ENCODE assay signal across 23 mouse cellular contexts in genomic region chr10:114913971-114914370, GRCm38 (mm10).
A peak's percentile ranks its signal among the peaks of the same experiment; 100 is the strongest.
DNase-seq lines count a peak whose midpoint lies in the region; ATAC-seq and TF ChIP-seq lines count a peak whose summit lies in the region.
"Had no signal": no experiment of that assay in that cellular context is flagged by ENCODE, and none has a peak within 500 bp of the region (broad histone marks: within the 10 kb centered on the region; RNA-seq: fewer than 3 reads in every experiment).

No protein-coding gene starts in this region.

- H3K4me3 ChIP-seq in hindbrain, postnatal 0 days (ENCODE audit: low read length), result no peak overlapping the region
- no peak overlapping the region for H3K4me3 ChIP-seq in hindbrain, embryonic 14.5 days (replicated peaks; ENCODE audit: low read length)
- H3K4me3 ChIP-seq: embryonic facial prominence, embryonic 15.5 days; forebrain, embryonic 15.5 days; hindbrain, embryonic 10.5 days; limb, embryonic 12.5 days; midbrain, embryonic 12.5 days; neural tube, embryonic 12.5 days had no signal

- H3K27me3 ChIP-seq in hindbrain, postnatal 0 days (ENCODE audit: insufficient read depth, low read length), result no peaks in the 10 kb centered on the region
- H3K27me3 ChIP-seq in hindbrain, embryonic 14.5 days (ENCODE audit: control insufficient read depth, insufficient read depth, low read length), result no peaks in the 10 kb centered on the region
- H3K27me3 ChIP-seq: embryonic facial prominence, embryonic 15.5 days; forebrain, embryonic 15.5 days; limb, embryonic 12.5 days; midbrain, embryonic 12.5 days; neural tube, embryonic 12.5 days had no signal

- H3K9me3 ChIP-seq in hindbrain, postnatal 0 days (ENCODE audit: low read length), result no peaks in the 10 kb centered on the region
- H3K9me3 ChIP-seq in hindbrain, embryonic 14.5 days (ENCODE audit: control insufficient read depth, low read length), result peaks cover 5% of the 10 kb centered on the region; the same call in 1 of the 2 replicates
- H3K9me3 ChIP-seq: embryonic facial prominence, embryonic 15.5 days; forebrain, embryonic 15.5 days; hindbrain, embryonic 10.5 days; limb, embryonic 12.5 days; midbrain, embryonic 12.5 days; neural tube, embryonic 12.5 days had no signal

- WGBS in hindbrain, postnatal 0 days, result 75% methylated on average over 3 of the region's 3 CpGs
- WGBS in hindbrain, embryonic 14.5 days, result 85% methylated on average over 3 of the region's 3 CpGs

- H3K4me1 ChIP-seq in hindbrain, postnatal 0 days (ENCODE audit: insufficient read depth, low read length), result no peaks in the 10 kb centered on the region
- H3K4me1 ChIP-seq in hindbrain, embryonic 14.5 days (replicated peaks; ENCODE audit: control insufficient read depth, insufficient read depth, low read length), result no peaks in the 10 kb centered on the region
- H3K4me1 ChIP-seq: embryonic facial prominence, embryonic 15.5 days; forebrain, embryonic 15.5 days; hindbrain, embryonic 10.5 days; limb, embryonic 12.5 days; midbrain, embryonic 12.5 days; neural tube, embryonic 12.5 days had no signal

- DNase-seq in hindbrain, postnatal 0 days (ENCODE audit: low spot score), result peak; percentile 32
- DNase-seq in hindbrain, embryonic 14.5 days (ENCODE audit: low spot score), result no peak
- peak; percentile 98 for DNase-seq in brain, adult 2 months (ENCODE audit: low read depth, low spot score)
- DNase-seq in cerebellum, adult 18-20 months, result peak; percentile 75 to 88
- peak; percentile 65 to 73 for DNase-seq in cerebellum, postnatal 14 days
- no peak for DNase-seq in spleen, adult 12 weeks (ENCODE audit: low spot score)
- DNase-seq: adrenal gland, postnatal 14 days; heart, adult 11 months; kidney, adult 2 months; kidney, postnatal 10 days; liver, postnatal 0 days; lung, postnatal 10 days; thymus, adult 2 months; thymus, postnatal 4 days had no signal

- no peak overlapping the region for H3K27ac ChIP-seq in hindbrain, postnatal 0 days
- no peak overlapping the region for H3K27ac ChIP-seq in hindbrain, embryonic 14.5 days
- H3K27ac ChIP-seq: embryonic facial prominence, embryonic 15.5 days; forebrain, embryonic 15.5 days; hindbrain, embryonic 10.5 days; limb, embryonic 12.5 days; midbrain, embryonic 12.5 days; neural tube, embryonic 12.5 days had no signal

- TF ChIP-seq CTCF in hindbrain, postnatal 0 days (IDR thresholded peaks at IDR 0.05; ENCODE audit: low read depth), result no peak

- H3K36me3 ChIP-seq in hindbrain, postnatal 0 days (ENCODE audit: insufficient read depth, low read length), result no peaks in the 10 kb centered on the region
- no peaks in the 10 kb centered on the region for H3K36me3 ChIP-seq in hindbrain, embryonic 14.5 days (replicated peaks; ENCODE audit: control insufficient read depth, insufficient read depth)
- H3K36me3 ChIP-seq: embryonic facial prominence, embryonic 15.5 days; forebrain, embryonic 15.5 days; hindbrain, embryonic 10.5 days; limb, embryonic 12.5 days; midbrain, embryonic 12.5 days; neural tube, embryonic 12.5 days had no signal

- ATAC-seq in hindbrain, postnatal 0 days, result 0 out of 2 replicates have a peak, but pooled peaks have one; percentile 47
- ATAC-seq in hindbrain, embryonic 14.5 days (ENCODE audit: low FRiP score), result no peak
- ATAC-seq in inflammation-experienced regulatory T-cells, adult 6 months, result no peak
- ATAC-seq: forebrain, embryonic 15.5 days; liver, postnatal 0 days had no signal

- no peak overlapping the region for H3K9ac ChIP-seq in hindbrain, postnatal 0 days (replicated peaks; ENCODE audit: low read length)
- no peak overlapping the region for H3K9ac ChIP-seq in hindbrain, embryonic 14.5 days
- H3K9ac ChIP-seq: embryonic facial prominence, embryonic 15.5 days; forebrain, embryonic 15.5 days; limb, embryonic 12.5 days; liver, postnatal 0 days; midbrain, embryonic 12.5 days; neural tube, embryonic 12.5 days had no signal

- no peak overlapping the region for H3K4me2 ChIP-seq in hindbrain, postnatal 0 days (ENCODE audit: low read depth, low read length)
- no peak overlapping the region for H3K4me2 ChIP-seq in hindbrain, embryonic 14.5 days (replicated peaks)
- H3K4me2 ChIP-seq: embryonic facial prominence, embryonic 15.5 days; forebrain, embryonic 15.5 days; heart, embryonic 11.5 days; limb, embryonic 12.5 days; liver, embryonic 11.5 days; midbrain, embryonic 12.5 days; neural tube, embryonic 12.5 days had no signal

Comparison
In these comparisons a context has a peak if more than half of its experiments do, and no peak if none do; other contexts are left out.
1. DNase-seq: peak in hindbrain, postnatal 0 days (single experiment), brain, adult 2 months (single experiment), cerebellum, adult 18-20 months (2 of 2) and cerebellum, postnatal 14 days (2 of 2); none in hindbrain, embryonic 14.5 days (single experiment) and spleen, adult 12 weeks (single experiment).